Mouse (Mus musculus) midbrain, embryonic 13.5 days (tissue): ENCODE data around the gene Cysltr2. TPM values are rescaled to one million over a fixed set of nuclear protein-coding genes. Genes with fewer than 3 reads are reported as not detected.

Experiments used
- ATAC-seq: fragments of 200-750 bp; cut with Nextera tagmentation; 2 replicates; pipeline ENCODE4 v1.8.0; 2017; ENCODE audit warnings: mild to moderate bottlenecking, moderate TSS enrichment, moderate library complexity
- H3K27ac ChIP-seq: fragments of 300-500 bp; sonication (generic); 2 replicates; pipeline ENCODE4 v1.5.1; 2015; ENCODE audit warnings: inconsistent platforms, mild to moderate bottlenecking, moderate library complexity
- H3K27me3 ChIP-seq: fragments of 300-500 bp; sonication (generic); 2 replicates; pipeline ENCODE4 v1.6.1; 2015; ENCODE audit warnings: mild to moderate bottlenecking, inconsistent platforms
- H3K36me3 ChIP-seq: fragments of 300-500 bp; sonication (generic); 2 replicates; pipeline ENCODE4 v1.6.1; 2015; ENCODE audit warnings: mild to moderate bottlenecking, inconsistent platforms
- H3K4me1 ChIP-seq: fragments of 300-500 bp; sonication (generic); replicated peaks from 2 replicates; pipeline ENCODE4 v1.6.1; 2015; ENCODE audit warnings: inconsistent platforms
- H3K4me2 ChIP-seq: fragments of 300-500 bp; sonication (generic); replicated peaks from 2 replicates; pipeline ENCODE4 v1.6.1; 2015; ENCODE audit warnings: moderate library complexity, mild to moderate bottlenecking, inconsistent platforms
- H3K4me3 ChIP-seq: fragments of 300-500 bp; sonication (generic); replicated peaks from 2 replicates; pipeline ENCODE4 v1.5.1; 2015; ENCODE audit warnings: mild to moderate bottlenecking, inconsistent platforms
- H3K9ac ChIP-seq: fragments of 300-500 bp; sonication (generic); replicated peaks from 2 replicates; pipeline ENCODE4 v1.6.1; 2015; ENCODE audit warnings: mild to moderate bottlenecking, inconsistent platforms
- H3K9me3 ChIP-seq: fragments of 300-500 bp; sonication (generic); 2 replicates; pipeline ENCODE4 v1.6.1; 2016; ENCODE audit warnings: mild to moderate bottlenecking, inconsistent platforms
- WGBS: fragments of 180-500 bp; shearing (Covaris S2); methylation state at CpG from one replicate; pipeline ENCODE4 v1.1.7; 2015; 5-methylcytosine and 5-hydroxymethylcytosine counted together
- polyA plus RNA-seq: library from polyadenylated mRNA; unstranded; fragments of >200 nt; fragmentation: Nextera tagmentation; extraction: Ambion mirVana; gene quantifications from 2 replicates; pipeline ENCODE4 v1.2.1, GENCODE M21; 2015

Gene Cysltr2
- not detected in 2 replicates for polyA plus RNA-seq

GRCm38 (mm10) chr14:73048937-73049336 is at the start of gene Cysltr2:
Cysltr2 (minus strand) TSS chr14:73049114.
- no peak within 1 kb of the TSS for H3K4me3 ChIP-seq
- no peak within 1 kb of the TSS for H3K9ac ChIP-seq
- no peaks in the 10 kb centered on the region for H3K27me3 ChIP-seq
- no peak for ATAC-seq
- H3K27ac ChIP-seq = no peak within 1 kb of the TSS
- H3K9me3 ChIP-seq = no peaks in the 10 kb centered on the region
- H3K4me1 ChIP-seq = 0 out of 2 replicates have a peak, but pooled peaks cover 4% of the 10 kb centered on the region
- H3K4me2 ChIP-seq = no peak within 1 kb of the TSS
- 69% methylated on average over 6 of the region's 6 CpGs for WGBS
- H3K36me3 ChIP-seq = no peaks in the 10 kb centered on the region

GRCm38 (mm10) chr14:73094802-73095550 is 46.1 kb upstream of the Cysltr2 start:
- Histone ChIP-seq H3K36me3 (no peaks in the 10 kb centered on the region), H3K9ac (no peak overlapping the region), H3K27me3 (no peaks in the 10 kb centered on the region), H3K4me2 (no peak overlapping the region), H3K27ac (no peak overlapping the region), H3K4me3 (no peak overlapping the region), H3K9me3 (no peaks in the 10 kb centered on the region), H3K4me1 (no peaks in the 10 kb centered on the region)
- WGBS = 83% methylated on average over 13 of the region's 13 CpGs
- no peak for ATAC-seq

GRCm38 (mm10) chr14:73092871-73093270 is 44.0 kb upstream of the Cysltr2 start:
- H3K4me1 ChIP-seq = no peaks in the 10 kb centered on the region
- H3K4me3 ChIP-seq = no peak overlapping the region
- no peaks in the 10 kb centered on the region for H3K36me3 ChIP-seq
- ATAC-seq = no peak
- 87% methylated on average over 3 of the region's 3 CpGs for WGBS
- no peak overlapping the region for H3K4me2 ChIP-seq
- no peaks in the 10 kb centered on the region for H3K9me3 ChIP-seq
- no peak overlapping the region for H3K9ac ChIP-seq
- H3K27me3 ChIP-seq = no peaks in the 10 kb centered on the region
- no peak overlapping the region for H3K27ac ChIP-seq

GRCm38 (mm10) chr14:73088224-73088623 is 39.3 kb upstream of the Cysltr2 start:
- no peak overlapping the region for H3K27ac ChIP-seq
- no peaks in the 10 kb centered on the region for H3K4me1 ChIP-seq
- 100% methylated on average over 1 of the region's 1 CpGs for WGBS

GRCm38 (mm10) chr14:73087746-73088145 is 38.8 kb upstream of the Cysltr2 start:
- Histone ChIP-seq H3K4me1 (no peaks in the 10 kb centered on the region), H3K9ac (no peak overlapping the region), H3K9me3 (no peaks in the 10 kb centered on the region), H3K27me3 (no peaks in the 10 kb centered on the region), H3K4me3 (no peak overlapping the region), H3K27ac (no peak overlapping the region), H3K36me3 (no peaks in the 10 kb centered on the region), H3K4me2 (no peak overlapping the region)
- ATAC-seq = no peak
- WGBS = 91% methylated on average over 5 of the region's 5 CpGs

More at GRCm38 (mm10) chr14:73088224-73088623, 39.3 kb upstream of the Cysltr2 start:
- H3K4me2 ChIP-seq = no peak overlapping the region
- no peak for ATAC-seq
- H3K4me3 ChIP-seq = no peak overlapping the region
- H3K36me3 ChIP-seq = no peaks in the 10 kb centered on the region
- H3K27me3 ChIP-seq = no peaks in the 10 kb centered on the region
- H3K9me3 ChIP-seq = no peaks in the 10 kb centered on the region
- no peak overlapping the region for H3K9ac ChIP-seq

- Histone ChIP-seq H3K36me3 (no peaks in the 10 kb centered on the region), H3K9me3 (no peaks in the 10 kb centered on the region), H3K4me3 (no peak overlapping the region), H3K4me2 (no peak overlapping the region), H3K4me1 (no peaks in the 10 kb centered on the region), H3K27ac (no peak overlapping the region), H3K27me3 (no peaks in the 10 kb centered on the region), H3K9ac (no peak overlapping the region)
- no peak for ATAC-seq
- WGBS = 91% methylated on average over 5 of the region's 5 CpGs
Observed at GRCm38 (mm10) chr14:73087247-73087646, 38.3 kb upstream of the Cysltr2 start.

- H3K9me3 ChIP-seq = no peaks in the 10 kb centered on the region
- H3K36me3 ChIP-seq = no peaks in the 10 kb centered on the region
- no peak overlapping the region for H3K27ac ChIP-seq
- no peaks in the 10 kb centered on the region for H3K4me1 ChIP-seq
- H3K4me3 ChIP-seq = no peak overlapping the region
- H3K27me3 ChIP-seq = no peaks in the 10 kb centered on the region
- no peak for ATAC-seq
- no peak overlapping the region for H3K9ac ChIP-seq
- 64% methylated on average over 3 of the region's 3 CpGs for WGBS
- no peak overlapping the region for H3K4me2 ChIP-seq
Observed at GRCm38 (mm10) chr14:73086425-73086824, 37.5 kb upstream of the Cysltr2 start.

GRCm38 (mm10) chr14:73083563-73083962 is 34.6 kb upstream of the Cysltr2 start:
- H3K4me1 ChIP-seq = no peaks in the 10 kb centered on the region
- no peaks in the 10 kb centered on the region for H3K36me3 ChIP-seq
- no peaks in the 10 kb centered on the region for H3K9me3 ChIP-seq
- H3K4me3 ChIP-seq = no peak overlapping the region
- no peak overlapping the region for H3K4me2 ChIP-seq
- ATAC-seq = no peak
- 89% methylated on average over 2 of the region's 2 CpGs for WGBS
- no peak overlapping the region for H3K27ac ChIP-seq
- no peaks in the 10 kb centered on the region for H3K27me3 ChIP-seq
- H3K9ac ChIP-seq = no peak overlapping the region

- H3K27me3 ChIP-seq = no peaks in the 10 kb centered on the region
- no peak overlapping the region for H3K4me2 ChIP-seq
- ATAC-seq = no peak
- no peak overlapping the region for H3K4me3 ChIP-seq
- H3K9me3 ChIP-seq = no peaks in the 10 kb centered on the region
- H3K9ac ChIP-seq = no peak overlapping the region
- WGBS = 76% methylated on average over 7 of the region's 7 CpGs
- no peaks in the 10 kb centered on the region for H3K36me3 ChIP-seq
- no peaks in the 10 kb centered on the region for H3K4me1 ChIP-seq
- no peak overlapping the region for H3K27ac ChIP-seq
Observed at GRCm38 (mm10) chr14:73064460-73064859, 15.5 kb upstream of the Cysltr2 start.

GRCm38 (mm10) chr14:73058755-73059154 is 9.8 kb upstream of the Cysltr2 start:
- H3K4me3 ChIP-seq = no peak overlapping the region
- H3K36me3 ChIP-seq = no peaks in the 10 kb centered on the region
- no peaks in the 10 kb centered on the region for H3K4me1 ChIP-seq
- H3K9me3 ChIP-seq = no peaks in the 10 kb centered on the region
- H3K27me3 ChIP-seq = no peaks in the 10 kb centered on the region
- ATAC-seq = no peak
- no peak overlapping the region for H3K4me2 ChIP-seq
- WGBS = 97% methylated on average over 2 of the region's 2 CpGs
- no peak overlapping the region for H3K9ac ChIP-seq
- no peak overlapping the region for H3K27ac ChIP-seq

GRCm38 (mm10) chr14:73057764-73058163 is 8.8 kb upstream of the Cysltr2 start:
- no peak overlapping the region for H3K9ac ChIP-seq
- no peak overlapping the region for H3K4me2 ChIP-seq
- no peaks in the 10 kb centered on the region for H3K27me3 ChIP-seq
- no peak overlapping the region for H3K4me3 ChIP-seq
- H3K27ac ChIP-seq = no peak overlapping the region
- ATAC-seq = no peak
- H3K4me1 ChIP-seq = no peaks in the 10 kb centered on the region
- no peaks in the 10 kb centered on the region for H3K36me3 ChIP-seq
- no peaks in the 10 kb centered on the region for H3K9me3 ChIP-seq
- WGBS = 69% methylated on average over 10 of the region's 10 CpGs

GRCm38 (mm10) chr14:73056813-73057212 is 7.9 kb upstream of the Cysltr2 start:
- WGBS = 97% methylated on average over 6 of the region's 6 CpGs

More at GRCm38 (mm10) chr14:73056813-73057212, 7.9 kb upstream of the Cysltr2 start:
- Histone ChIP-seq H3K4me2 (no peak overlapping the region), H3K4me3 (no peak overlapping the region), H3K9me3 (no peaks in the 10 kb centered on the region), H3K27me3 (no peaks in the 10 kb centered on the region), H3K9ac (no peak overlapping the region), H3K36me3 (no peaks in the 10 kb centered on the region), H3K27ac (no peak overlapping the region), H3K4me1 (no peaks in the 10 kb centered on the region)
- ATAC-seq = no peak
